Mouse (Mus musculus) gonadal fat pad, adult 2 months (tissue): ENCODE measurements around the gene Cs. TPM values are rescaled to one million over a fixed set of nuclear protein-coding genes. Genes with fewer than 3 reads are reported as not detected.

ENCODE experiments used
- DNase-seq: peaks from one replicate; pipeline ENCODE4 v3.0.0-alpha.2; 2012; ENCODE audit warnings: low read depth
- polyA plus RNA-seq: library from polyadenylated mRNA; depleted of rRNA; stranded (reverse); fragments of >200 nt; gene quantifications from 2 replicates; pipeline ENCODE4 v1.2.3, GENCODE M21; 2012

The Cs gene
- polyA plus RNA-seq, 1 experiment, result 282 TPM

- no peak for DNase-seq
Observed at GRCm38 (mm10) chr10:128374393-128374792, 36.9 kb downstream of the Cs start.

- DNase-seq, result no peak
Observed at GRCm38 (mm10) chr10:128376099-128376454, 38.5 kb downstream of the Cs start.

GRCm38 (mm10) chr10:128376455-128377211 lies 39.1 kb downstream of the Cs start, which contains the start of gene Ankrd52:
TSS of gene Ankrd52 (plus strand) at chr10:128377115.
- no peak for DNase-seq

- DNase-seq, result no peak
Observed at GRCm38 (mm10) chr10:128377222-128377939, 39.8 kb downstream of the Cs start.

GRCm38 (mm10) chr10:128377940-128378448 lies 40.5 kb downstream of the Cs start:
- no peak for DNase-seq

- no peak for DNase-seq
Observed at GRCm38 (mm10) chr10:128378462-128378861, 40.9 kb downstream of the Cs start.

GRCm38 (mm10) chr10:128379260-128379659 lies 41.7 kb downstream of the Cs start:
- no peak for DNase-seq

- no peak for DNase-seq
Observed at GRCm38 (mm10) chr10:128380565-128380964, 43.0 kb downstream of the Cs start.

GRCm38 (mm10) chr10:128382482-128382881 lies 44.9 kb downstream of the Cs start:
- DNase-seq, result no peak

GRCm38 (mm10) chr10:128385902-128386301 lies 48.4 kb downstream of the Cs start:
- DNase-seq, result no peak

- no peak for DNase-seq
Observed at GRCm38 (mm10) chr10:128388941-128389340, 51.4 kb downstream of the Cs start.

GRCm38 (mm10) chr10:128389570-128389969 lies 52.0 kb downstream of the Cs start:
- DNase-seq, result no peak

GRCm38 (mm10) chr10:128390366-128390765 lies 52.8 kb downstream of the Cs start:
- no peak for DNase-seq

GRCm38 (mm10) chr10:128391850-128392249 lies 54.3 kb downstream of the Cs start:
- no peak for DNase-seq

GRCm38 (mm10) chr10:128396017-128396673 lies 58.6 kb downstream of the Cs start:
- DNase-seq, result no peak

- DNase-seq, result no peak
Observed at GRCm38 (mm10) chr10:128396716-128397264, 59.3 kb downstream of the Cs start.

GRCm38 (mm10) chr10:128397466-128397865 lies 59.9 kb downstream of the Cs start:
- no peak for DNase-seq

- no peak for DNase-seq
Observed at GRCm38 (mm10) chr10:128400338-128400737, 62.8 kb downstream of the Cs start.

GRCm38 (mm10) chr10:128401056-128401455 lies 63.5 kb downstream of the Cs start, which contains the start of gene Slc39a5:
TSS of gene Slc39a5 (minus strand) at chr10:128401229.
- DNase-seq, result no peak

GRCm38 (mm10) chr10:128401638-128402037 lies 64.1 kb downstream of the Cs start:
- DNase-seq, result no peak

GRCm38 (mm10) chr10:128403931-128404330 lies 66.4 kb downstream of the Cs start:
- no peak for DNase-seq
